Mouse (Mus musculus) stomach, postnatal 0 days (tissue): ENCODE results near the gene Mecom. TPM values are rescaled to one million over a fixed set of nuclear protein-coding genes. Genes with fewer than 3 reads are reported as not detected.

Experiments used
- ATAC-seq: fragments of 200-750 bp; cut with Nextera tagmentation; 2 replicates; pipeline ENCODE4 v1.8.0; 2017; ENCODE audit not compliant: low FRiP score, low TSS enrichment
- DNase-seq: peaks from one replicate; pipeline ENCODE4 v3.0.0-alpha.2; 2016; ENCODE audit warnings: low spot score
- H3K27ac ChIP-seq: fragments of 300-500 bp; sonication (generic); replicated peaks from 2 replicates; pipeline ENCODE4 v1.5.1; 2014; ENCODE audit warnings: mild to moderate bottlenecking, control low read depth
- H3K27me3 ChIP-seq: fragments of 300-500 bp; sonication (generic); 2 replicates; pipeline ENCODE4 v1.6.1; 2014; ENCODE audit warnings: low read length; ENCODE audit not compliant: control insufficient read depth, insufficient read depth
- H3K36me3 ChIP-seq: fragments of 300-500 bp; sonication (generic); 2 replicates; pipeline ENCODE4 v1.6.1; 2014; ENCODE audit warnings: low read length, mixed read lengths; ENCODE audit not compliant: control insufficient read depth, insufficient read depth
- H3K4me1 ChIP-seq: fragments of 300-500 bp; sonication (generic); replicated peaks from 2 replicates; pipeline ENCODE4 v1.6.1; 2014; ENCODE audit warnings: antibody characterized with exemption; ENCODE audit not compliant: control insufficient read depth, insufficient read depth
- H3K4me2 ChIP-seq: fragments of 300-500 bp; sonication (generic); replicated peaks from 2 replicates; pipeline ENCODE4 v1.6.1; 2014; ENCODE audit warnings: low read depth, mild to moderate bottlenecking, control low read depth, moderate library complexity
- H3K4me3 ChIP-seq: fragments of 300-500 bp; sonication (generic); 2 replicates; pipeline ENCODE4 v1.5.1; 2014; ENCODE audit warnings: low read depth, low read length, control low read depth
- H3K9ac ChIP-seq: fragments of 300-500 bp; sonication (generic); 2 replicates; pipeline ENCODE4 v1.6.1; 2014; ENCODE audit warnings: mild to moderate bottlenecking, low read length, control low read depth, mixed read lengths
- H3K9me3 ChIP-seq: fragments of 300-500 bp; sonication (generic); 2 replicates; pipeline ENCODE4 v1.6.1; 2016; ENCODE audit warnings: low read length; ENCODE audit not compliant: control insufficient read depth
- CTCF ChIP-seq: IDR thresholded peaks from 2 replicates; pipeline ENCODE4 v1.5.1; 2016; ENCODE audit warnings: antibody characterized with exemption, low read depth, mild to moderate bottlenecking, moderate library complexity
- EP300 ChIP-seq: optimal IDR thresholded peaks from 2 replicates; pipeline ENCODE3; 2016; ENCODE audit warnings: antibody characterized with exemption
- WGBS: fragments of 180-500 bp; shearing (Covaris S2); extraction: QIAGEN DNeasy Blood & Tissue Kit; methylation state at CpG from one replicate; pipeline ENCODE4 v1.1.7; 2014; 5-methylcytosine and 5-hydroxymethylcytosine counted together
- polyA plus RNA-seq: library from polyadenylated mRNA; unstranded; fragments of >200 nt; fragmentation: Nextera tagmentation; extraction: Ambion mirVana; gene quantifications from 2 replicates; pipeline ENCODE4 v1.2.1, GENCODE M21; 2015

Gene Mecom
- polyA plus RNA-seq, 1 experiment from 2014 or later, result 25.7 TPM

DNA sequence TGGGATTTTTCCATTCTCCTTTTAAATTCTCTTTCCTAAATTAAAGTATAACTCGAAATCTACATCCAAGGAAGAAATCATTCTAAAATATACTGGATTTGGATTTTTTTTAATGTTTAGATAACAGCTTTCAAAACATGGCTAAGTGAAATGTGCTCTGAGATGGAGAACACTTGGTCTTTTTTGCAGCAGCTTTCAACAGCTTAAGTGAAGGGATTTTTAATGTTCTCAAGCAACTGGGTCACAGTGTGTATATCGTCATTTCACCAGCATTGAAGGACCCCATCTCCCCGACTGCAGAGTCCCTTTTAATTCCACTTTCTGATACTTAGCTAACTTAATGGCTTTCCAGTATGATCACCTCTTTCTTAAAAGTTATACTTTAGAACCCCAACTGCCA is 509.3 kb downstream of the Mecom start:
- 41% methylated on average over 3 of the region's 3 CpGs for WGBS

DNA sequence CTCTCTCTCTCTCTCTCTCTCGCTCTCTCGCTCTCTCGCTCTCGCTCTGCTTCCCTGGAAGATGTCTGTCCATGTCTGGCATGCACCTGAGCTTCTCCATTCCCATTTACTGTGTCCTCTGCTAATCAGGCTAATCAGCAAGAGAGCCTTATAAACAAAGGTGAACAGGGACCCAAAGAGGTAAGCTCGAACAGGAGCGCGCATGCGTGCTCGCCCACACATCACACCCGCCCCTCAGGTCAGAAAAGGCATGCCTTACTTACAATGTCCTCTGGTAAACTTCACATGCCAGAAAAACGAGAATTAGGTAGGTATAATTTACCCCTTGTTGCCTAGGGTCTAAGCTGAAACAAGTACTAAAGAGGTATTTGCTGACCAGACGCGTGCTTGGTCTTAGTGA is 527.8 kb downstream of the Mecom start:
- ATAC-seq (peak; percentile 51), DNase-seq (peak; percentile 61)
- 75% methylated on average over 13 of the region's 13 CpGs for WGBS
- H3K27me3 ChIP-seq, result no peaks in the 10 kb centered on the region
- no peaks in the 10 kb centered on the region for H3K4me1 ChIP-seq
- peak overlapping the region; percentile 69 for H3K27ac ChIP-seq
- no peak overlapping the region; the same call in 1 of the 2 replicates for H3K4me3 ChIP-seq
- TF ChIP-seq EP300, result no peak
- no peak for TF ChIP-seq CTCF
- H3K4me2 ChIP-seq, result 0 out of 2 replicates have a peak overlapping the region, but pooled peaks have one; percentile 18
- H3K9me3 ChIP-seq, result no peaks in the 10 kb centered on the region
- no peak overlapping the region for H3K9ac ChIP-seq
- no peaks in the 10 kb centered on the region for H3K36me3 ChIP-seq

More for the DNA sequence above, 509.3 kb downstream of the Mecom start:
- Histone ChIP-seq H3K4me1 (no peaks in the 10 kb centered on the region), H3K4me3 (no peak overlapping the region), H3K36me3 (no peaks in the 10 kb centered on the region), H3K4me2 (no peak overlapping the region), H3K9ac (no peak overlapping the region), H3K27me3 (no peaks in the 10 kb centered on the region), H3K9me3 (no peaks in the 10 kb centered on the region), H3K27ac (no peak overlapping the region)
- DNase-seq, result no peak
- TF ChIP-seq CTCF, result no peak
- no peak for TF ChIP-seq EP300
- ATAC-seq, result no peak

DNA sequence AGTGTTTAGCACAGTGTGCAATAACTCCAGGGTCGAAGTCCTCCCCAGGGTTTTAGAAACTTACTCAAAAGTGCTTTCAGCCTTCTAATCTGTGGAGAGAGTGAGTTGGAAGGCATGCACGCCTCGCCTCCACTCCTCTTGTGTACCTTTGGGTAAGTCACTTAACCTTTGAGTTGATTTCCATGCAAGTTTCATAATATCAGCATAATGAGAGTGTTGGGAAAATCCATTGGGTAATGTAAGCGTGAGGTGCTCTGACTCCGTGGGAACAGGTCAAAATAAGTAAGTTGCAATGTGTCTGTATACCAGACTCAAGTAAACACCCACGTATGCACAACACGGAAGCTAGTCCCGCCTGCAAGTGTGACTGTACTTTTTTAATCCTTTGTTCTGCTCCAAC is 528.4 kb downstream of the Mecom start:
- Histone ChIP-seq H3K4me2 (0 out of 2 replicates have a peak overlapping the region, but pooled peaks have one; percentile 18), H3K4me1 (no peaks in the 10 kb centered on the region), H3K9me3 (no peaks in the 10 kb centered on the region), H3K9ac (no peak overlapping the region), H3K36me3 (no peaks in the 10 kb centered on the region), H3K27me3 (no peaks in the 10 kb centered on the region), H3K4me3 (no peak overlapping the region; the same call in 1 of the 2 replicates), H3K27ac (peak overlapping the region; percentile 69)
- WGBS, result 58% methylated on average over 8 of the region's 8 CpGs
- ATAC-seq (peak; percentile 93), DNase-seq (peak; percentile 65)
- TF ChIP-seq EP300 (no peak), CTCF (no peak)

DNA sequence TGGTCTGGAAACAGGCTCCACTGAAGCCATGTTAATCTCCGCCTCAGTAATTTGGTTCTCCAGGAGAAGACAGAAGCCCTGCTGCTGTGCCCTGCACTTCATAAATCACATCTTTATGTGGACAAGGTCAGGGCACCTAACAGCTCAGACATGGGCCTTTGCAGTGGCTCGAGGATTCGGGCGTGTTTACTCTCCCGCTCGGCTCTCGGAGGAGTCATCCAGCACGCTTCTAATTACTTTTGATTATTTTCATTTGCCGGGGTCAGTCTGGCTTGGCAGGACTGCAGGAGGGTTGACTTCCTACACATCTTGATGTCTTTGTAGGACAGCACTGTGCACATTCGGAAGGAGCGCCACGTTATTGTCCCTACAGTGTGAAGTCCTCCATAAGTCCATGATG is 529.6 kb downstream of the Mecom start:
- peak; percentile 58 for DNase-seq
- 0 out of 2 replicates have a peak overlapping the region, but pooled peaks have one; percentile 5 for H3K4me2 ChIP-seq

DNA sequence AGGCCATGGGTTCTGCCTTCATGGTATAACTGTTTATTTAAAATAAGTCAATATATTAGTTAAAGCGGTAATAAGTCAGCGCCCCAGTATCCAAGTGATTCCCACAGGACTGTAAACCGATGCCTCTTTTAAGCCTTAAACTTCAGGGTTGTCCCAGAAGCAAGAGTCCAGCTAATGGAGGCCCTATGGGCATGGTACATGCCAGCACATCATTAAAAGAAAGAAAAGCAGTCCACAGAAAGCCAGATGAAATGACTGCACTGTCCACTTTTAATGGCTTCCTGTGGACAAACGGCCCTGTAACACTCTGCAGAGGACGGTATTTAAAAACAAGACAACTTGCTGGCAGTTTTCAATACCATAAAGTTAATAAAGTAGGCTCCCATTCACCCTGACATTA is 531.0 kb downstream of the Mecom start:
- TF ChIP-seq CTCF (no peak), EP300 (no peak)

More for the DNA sequence above, 529.6 kb downstream of the Mecom start:
- no peak for ATAC-seq
- H3K27me3 ChIP-seq, result no peaks in the 10 kb centered on the region
- TF ChIP-seq CTCF (no peak), EP300 (no peak)
- no peak overlapping the region for H3K27ac ChIP-seq
- no peaks in the 10 kb centered on the region for H3K4me1 ChIP-seq
- no peaks in the 10 kb centered on the region for H3K9me3 ChIP-seq
- no peaks in the 10 kb centered on the region for H3K36me3 ChIP-seq
- no peak overlapping the region for H3K9ac ChIP-seq
- no peak overlapping the region for H3K4me3 ChIP-seq
- 26% methylated on average over 12 of the region's 12 CpGs for WGBS

DNA sequence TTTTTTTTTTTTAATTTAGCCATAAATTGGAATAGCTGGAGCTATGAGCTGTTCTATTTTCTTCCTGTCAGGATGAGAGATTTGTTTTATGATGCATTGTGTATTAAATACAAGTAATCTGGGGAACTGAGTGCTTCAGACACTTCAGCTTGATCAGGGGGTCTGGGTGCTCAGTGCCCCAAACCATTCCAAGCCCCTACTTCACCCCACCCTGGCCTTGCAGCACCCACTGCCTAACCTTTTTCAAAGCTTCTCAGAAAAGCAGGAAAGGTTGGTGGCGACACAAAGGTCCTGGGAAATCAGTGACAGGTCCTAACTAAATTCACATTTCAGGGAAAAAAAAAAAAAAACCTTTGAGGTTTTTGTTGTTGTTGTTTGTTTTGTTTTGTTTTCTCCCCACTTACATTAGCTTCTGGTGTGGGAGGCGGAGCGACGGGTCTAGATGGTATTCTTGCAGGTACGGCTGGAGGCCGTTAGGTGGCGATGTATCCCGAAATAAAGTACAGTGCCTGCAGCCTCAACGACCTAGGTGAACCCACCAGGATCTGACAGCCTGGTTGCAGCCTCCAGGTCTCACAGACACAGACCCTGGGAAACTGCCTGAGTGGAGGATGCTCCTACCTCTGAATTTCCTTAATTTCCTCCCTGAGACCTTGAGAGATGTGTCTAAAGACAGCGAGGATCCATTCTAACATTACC is 532.7 kb downstream of the Mecom start:
- Histone ChIP-seq H3K27me3 (no peaks in the 10 kb centered on the region), H3K4me3 (no peak overlapping the region), H3K9me3 (no peaks in the 10 kb centered on the region), H3K27ac (no peak overlapping the region), H3K9ac (no peak overlapping the region), H3K4me2 (0 out of 2 replicates have a peak overlapping the region, but pooled peaks have one; percentile 5), H3K36me3 (no peaks in the 10 kb centered on the region), H3K4me1 (no peaks in the 10 kb centered on the region)
- peak; percentile 33; the same call in 1 of the 2 replicates for ATAC-seq
- WGBS, result 13% methylated on average over 10 of the region's 10 CpGs
- TF ChIP-seq EP300 (no peak), CTCF (peak; percentile 86)
- DNase-seq, result peak; percentile 81

More for the DNA sequence above, 531.0 kb downstream of the Mecom start:
- Histone ChIP-seq H3K27me3 (no peaks in the 10 kb centered on the region), H3K9me3 (no peaks in the 10 kb centered on the region), H3K9ac (no peak overlapping the region), H3K4me1 (no peaks in the 10 kb centered on the region), H3K36me3 (no peaks in the 10 kb centered on the region), H3K4me2 (no peak overlapping the region), H3K4me3 (no peak overlapping the region), H3K27ac (no peak overlapping the region)
- no peak for ATAC-seq
- WGBS, result 74% methylated on average over 5 of the region's 5 CpGs
- no peak for DNase-seq
